Mouse (Mus musculus) embryonic facial prominence, embryonic 12.5 days (tissue): ENCODE results near the gene Atrnl1. TPM values are rescaled to one million over a fixed set of nuclear protein-coding genes. Genes with fewer than 3 reads are reported as not detected.

ENCODE experiments used
- ATAC-seq: fragments of 200-750 bp; cut with Nextera tagmentation; 2 replicates; pipeline ENCODE4 v1.8.0; 2017; ENCODE audit not compliant: insufficient number of reproducible peaks, insufficient read depth, low FRiP score, low TSS enrichment
- H3K27ac ChIP-seq: fragments of 300-500 bp; sonication (generic); 2 replicates; pipeline ENCODE4 v1.5.1; 2016; ENCODE audit warnings: mild to moderate bottlenecking
- H3K27me3 ChIP-seq: fragments of 300-500 bp; sonication (generic); 2 replicates; pipeline ENCODE4 v1.6.1; 2016; ENCODE audit warnings: mild to moderate bottlenecking, moderate library complexity
- H3K36me3 ChIP-seq: fragments of 300-500 bp; sonication (generic); 2 replicates; pipeline ENCODE4 v1.6.1; 2016; ENCODE audit warnings: mild to moderate bottlenecking
- H3K4me1 ChIP-seq: fragments of 300-500 bp; sonication (generic); 2 replicates; pipeline ENCODE4 v1.6.1; 2016
- H3K4me2 ChIP-seq: fragments of 300-500 bp; sonication (generic); replicated peaks from 2 replicates; pipeline ENCODE4 v1.6.1; 2016; ENCODE audit warnings: mild to moderate bottlenecking, moderate library complexity
- H3K4me3 ChIP-seq: fragments of 300-500 bp; sonication (generic); 2 replicates; pipeline ENCODE4 v1.5.1; 2016; ENCODE audit warnings: mild to moderate bottlenecking
- H3K9ac ChIP-seq: fragments of 300-500 bp; sonication (generic); 2 replicates; pipeline ENCODE4 v1.6.1; 2016; ENCODE audit warnings: mild to moderate bottlenecking, moderate library complexity
- H3K9me3 ChIP-seq: fragments of 300-500 bp; sonication (generic); 2 replicates; pipeline ENCODE4 v1.6.1; 2016; ENCODE audit warnings: mild to moderate bottlenecking, moderate library complexity
- WGBS: fragments of 180-500 bp; shearing (Covaris S2); methylation state at CpG from one replicate; pipeline ENCODE4 v1.1.7; 2016; 5-methylcytosine and 5-hydroxymethylcytosine counted together
- polyA plus RNA-seq: library from polyadenylated mRNA; unstranded; fragments of >200 nt; fragmentation: Nextera tagmentation; extraction: Ambion mirVana; gene quantifications from 2 replicates; pipeline ENCODE4 v1.2.1, GENCODE M21; 2016

Atrnl1 gene
- 11.4 and 12.8 TPM in 2 replicates for polyA plus RNA-seq

DNA sequence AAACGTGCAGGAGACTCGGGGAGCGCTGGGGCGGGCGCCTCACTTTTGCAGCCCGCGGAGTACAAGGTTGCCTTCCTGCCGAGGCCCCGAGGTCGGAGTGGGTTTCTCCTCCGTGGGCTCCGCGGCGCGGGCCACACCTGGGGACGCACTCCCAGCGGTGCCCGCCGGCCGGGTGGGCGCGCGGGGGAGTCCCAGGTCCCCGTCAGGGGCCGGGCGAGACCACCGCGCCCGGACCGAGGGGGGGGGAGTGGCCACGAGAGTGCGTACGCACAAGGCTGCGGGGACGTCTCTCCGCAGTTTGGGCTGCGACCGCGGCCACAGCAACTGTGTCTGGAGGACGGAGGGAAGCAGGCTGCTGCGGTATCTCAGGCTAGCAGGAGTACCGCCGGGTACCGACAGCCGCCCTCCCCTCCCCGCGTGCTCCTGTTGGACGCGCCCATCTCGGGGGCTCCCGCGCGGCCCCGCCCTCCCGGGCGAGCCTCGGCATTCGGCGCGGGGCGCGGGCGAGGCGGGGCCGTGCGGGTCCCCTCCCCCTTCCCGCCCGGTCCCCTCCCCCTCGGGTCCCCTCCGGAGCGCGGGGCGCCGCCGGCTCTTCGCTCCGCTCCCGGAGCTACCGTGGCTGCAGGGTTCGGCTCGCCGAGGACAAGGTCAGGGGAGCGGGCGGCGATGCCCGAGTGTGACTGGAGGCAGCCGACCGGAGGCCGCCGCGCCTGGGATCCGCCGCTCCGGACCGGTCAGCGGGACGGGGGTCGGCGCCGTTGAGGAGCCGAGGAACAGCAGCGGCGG lies at the start of gene Atrnl1:
Gene Atrnl1, plus strand, starts transcription at position 559 of the 786 bp plus-strand sequence.
- H3K9me3 ChIP-seq: no peaks in the 10 kb centered on the region
- peak within 1 kb of the TSS; percentile 96 for H3K27ac ChIP-seq
- peak within 1 kb of the TSS; percentile 96 for H3K9ac ChIP-seq
- H3K27me3 ChIP-seq: no peaks in the 10 kb centered on the region
- H3K4me2 ChIP-seq: peak within 1 kb of the TSS; percentile 81
- peak within 1 kb of the TSS; percentile 96 for H3K4me3 ChIP-seq
- ATAC-seq: peak; percentile 88
- under 1% methylated on average over 84 of the region's 103 CpGs for WGBS
- H3K36me3 ChIP-seq: no peaks in the 10 kb centered on the region
- H3K4me1 ChIP-seq: peaks cover 13% of the 10 kb centered on the region; the same call in 1 of the 2 replicates

DNA sequence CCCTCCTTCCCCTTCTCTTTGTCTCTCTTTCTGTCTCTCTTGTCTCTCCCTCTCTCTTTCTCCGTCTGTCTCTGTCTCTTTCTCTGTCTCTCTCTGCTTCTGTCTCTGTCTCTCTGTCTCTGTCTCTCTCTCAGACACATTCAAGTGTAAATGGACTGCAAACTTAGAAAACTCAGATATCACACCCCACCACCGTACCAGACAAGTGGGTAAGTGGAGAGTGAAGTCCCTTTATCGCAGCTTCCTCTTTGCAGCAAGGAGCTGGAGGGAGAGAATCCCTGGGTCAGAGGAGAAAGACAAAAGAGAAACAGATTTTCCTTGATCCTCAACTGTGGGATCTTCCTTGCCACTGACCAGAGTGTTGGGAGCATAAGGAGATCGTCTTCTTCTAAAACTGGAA lies 49.3 kb upstream of the Atrnl1 start:
- Histone ChIP-seq H3K4me3 (no peak overlapping the region), H3K36me3 (no peaks in the 10 kb centered on the region), H3K4me1 (0 out of 2 replicates have a peak, but pooled peaks cover 4% of the 10 kb centered on the region), H3K27ac (no peak overlapping the region), H3K9ac (no peak overlapping the region), H3K9me3 (no peaks in the 10 kb centered on the region), H3K27me3 (no peaks in the 10 kb centered on the region), H3K4me2 (no peak overlapping the region)
- 72% methylated on average over 4 of the region's 4 CpGs for WGBS
- no peak for ATAC-seq

DNA sequence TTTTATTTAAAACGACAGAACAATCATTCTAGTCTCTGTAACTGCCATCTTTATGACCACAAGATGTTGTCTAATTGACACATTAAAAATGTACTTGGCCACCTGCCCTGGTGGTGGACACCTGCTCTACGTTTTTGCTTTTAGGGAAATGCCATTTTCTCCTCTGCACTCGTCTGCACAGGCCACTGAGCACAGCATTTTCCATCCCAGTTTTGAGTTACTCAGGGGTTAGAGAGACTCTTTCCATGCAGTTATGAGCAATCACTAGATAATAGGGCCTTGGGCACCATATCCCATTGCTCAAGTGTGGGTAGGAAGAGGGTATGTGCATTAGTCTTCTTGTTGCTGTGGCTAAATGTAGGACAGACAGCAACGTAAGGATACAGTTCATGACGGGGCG lies 41.8 kb upstream of the Atrnl1 start:
- ATAC-seq: no peak
- H3K4me3 ChIP-seq: no peak overlapping the region
- H3K27me3 ChIP-seq: no peaks in the 10 kb centered on the region
- WGBS: 81% methylated on average over 6 of the region's 6 CpGs
- H3K9ac ChIP-seq: no peak overlapping the region
- no peaks in the 10 kb centered on the region for H3K36me3 ChIP-seq
- H3K27ac ChIP-seq: no peak overlapping the region
- no peak overlapping the region for H3K4me2 ChIP-seq
- H3K4me1 ChIP-seq: no peaks in the 10 kb centered on the region
- no peaks in the 10 kb centered on the region for H3K9me3 ChIP-seq

DNA sequence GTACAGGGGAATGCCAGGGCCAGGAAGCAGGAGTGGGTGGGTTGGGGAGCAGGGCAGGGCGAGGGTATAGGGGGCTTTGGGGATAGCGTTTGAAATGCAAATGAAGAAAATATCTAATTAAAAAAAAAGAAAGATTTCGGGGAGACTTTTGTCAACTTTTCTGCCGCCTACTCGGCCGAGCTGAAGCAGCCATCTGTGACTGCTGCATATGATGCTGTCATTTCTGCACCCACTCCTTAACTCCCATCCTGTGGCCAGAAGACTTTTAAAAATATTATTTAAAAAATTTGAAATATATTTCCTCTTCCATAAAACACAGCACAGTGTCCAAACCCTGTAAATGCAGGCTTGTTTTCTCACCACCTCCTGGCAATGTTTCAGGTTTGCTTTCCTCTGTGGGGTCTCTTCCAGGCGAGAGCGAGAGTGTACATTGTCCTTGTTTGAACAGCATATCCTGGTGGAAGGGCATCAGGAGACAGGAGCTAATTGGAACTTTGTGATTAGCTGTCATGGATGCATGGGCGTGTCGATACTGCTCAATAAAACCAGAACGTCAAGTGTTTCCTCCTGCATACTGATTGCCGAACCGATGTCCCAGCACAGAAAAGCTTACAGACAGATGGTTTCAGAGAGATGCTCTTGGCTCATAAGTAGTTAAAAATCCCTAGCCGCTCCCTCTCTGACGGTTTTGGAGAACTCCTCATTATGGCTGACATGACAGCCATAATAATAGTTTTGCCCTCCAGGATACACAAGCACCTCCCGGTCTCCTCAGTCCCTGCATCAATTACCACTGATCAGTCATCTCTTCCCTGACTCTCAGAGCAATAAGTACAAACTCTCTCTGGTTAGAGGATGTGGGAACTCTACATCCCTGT lies 38.2 kb upstream of the Atrnl1 start:
- Histone ChIP-seq H3K4me1 (peaks cover 9% of the 10 kb centered on the region; the same call in 1 of the 2 replicates), H3K9ac (no peak overlapping the region), H3K27ac (no peak overlapping the region), H3K4me2 (no peak overlapping the region), H3K36me3 (no peaks in the 10 kb centered on the region), H3K9me3 (no peaks in the 10 kb centered on the region), H3K27me3 (no peaks in the 10 kb centered on the region), H3K4me3 (no peak overlapping the region)
- WGBS: 72% methylated on average over 16 of the region's 16 CpGs
- ATAC-seq: no peak

DNA sequence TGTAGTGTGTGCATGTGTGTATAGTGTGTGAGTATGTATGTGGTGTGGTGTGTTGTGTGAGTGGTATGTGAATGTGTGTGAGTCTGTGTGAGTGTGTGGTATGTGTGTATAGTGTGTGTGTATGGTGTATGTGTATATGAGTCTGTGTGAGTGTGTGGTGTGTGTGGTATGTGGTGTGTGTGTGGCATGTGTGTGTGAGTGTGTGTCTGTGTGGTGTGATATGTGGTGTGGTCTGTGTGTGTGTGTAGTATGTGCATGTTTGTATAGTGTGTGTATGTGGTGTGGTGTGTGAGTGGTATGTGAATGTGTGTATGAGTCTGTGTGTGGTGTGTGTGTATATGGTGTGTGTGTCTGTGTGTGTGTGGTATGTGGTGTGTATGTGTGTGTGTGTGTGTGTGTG lies 37.4 kb upstream of the Atrnl1 start:
- 0 out of 2 replicates have a peak, but pooled peaks have one; percentile 60 for ATAC-seq
- Histone ChIP-seq H3K4me3 (no peak overlapping the region), H3K36me3 (no peaks in the 10 kb centered on the region), H3K4me2 (no peak overlapping the region), H3K9me3 (no peaks in the 10 kb centered on the region), H3K27me3 (no peaks in the 10 kb centered on the region), H3K4me1 (peaks cover 9% of the 10 kb centered on the region; the same call in 1 of the 2 replicates), H3K9ac (no peak overlapping the region), H3K27ac (no peak overlapping the region)

DNA sequence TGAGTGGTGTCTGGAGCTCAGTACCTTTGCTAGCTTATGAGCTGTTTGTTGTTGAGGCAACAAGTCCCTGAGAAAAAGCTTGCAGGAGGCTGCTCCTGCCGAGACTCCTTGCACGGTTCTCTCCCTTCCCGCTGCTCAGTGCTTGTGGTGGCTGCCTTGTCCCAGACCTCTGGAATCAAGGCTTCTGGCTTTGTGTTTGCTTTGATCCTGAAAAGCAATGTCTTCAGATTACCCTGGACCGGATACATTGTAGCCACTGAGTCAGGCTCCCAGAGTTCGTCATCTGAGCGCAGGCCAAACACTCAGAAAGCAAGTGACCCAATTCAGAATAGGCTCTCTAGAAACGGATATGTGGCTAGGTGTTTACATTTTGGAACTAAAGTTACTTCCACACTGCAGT lies 35.8 kb upstream of the Atrnl1 start:
- no peak overlapping the region for H3K4me3 ChIP-seq
- H3K4me2 ChIP-seq: no peak overlapping the region
- no peaks in the 10 kb centered on the region for H3K27me3 ChIP-seq
- 75% methylated on average over 7 of the region's 7 CpGs for WGBS
- no peak for ATAC-seq
- no peak overlapping the region for H3K27ac ChIP-seq
- H3K9me3 ChIP-seq: no peaks in the 10 kb centered on the region
- no peak overlapping the region for H3K9ac ChIP-seq
- peaks cover 9% of the 10 kb centered on the region; the same call in 1 of the 2 replicates for H3K4me1 ChIP-seq
- H3K36me3 ChIP-seq: no peaks in the 10 kb centered on the region

DNA sequence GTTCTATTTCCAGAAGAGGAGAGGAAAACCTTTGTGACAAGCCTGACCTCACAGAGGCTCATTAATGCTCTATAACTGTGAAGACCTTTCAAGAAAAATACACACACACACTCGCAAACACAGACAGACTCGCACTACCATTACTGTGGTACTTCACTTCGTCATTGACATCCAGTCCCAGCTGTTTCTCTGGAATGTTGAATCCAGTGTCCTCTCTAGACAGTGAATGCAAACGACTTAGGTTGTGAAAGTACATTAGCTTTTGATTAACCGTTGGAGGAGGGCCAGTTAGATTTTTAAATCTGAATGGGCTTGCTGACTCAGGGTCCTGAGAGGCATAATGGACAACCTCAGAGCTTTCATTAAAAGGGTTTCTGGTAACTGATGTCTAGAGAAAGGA lies 34.0 kb upstream of the Atrnl1 start:
- ATAC-seq: no peak
- Histone ChIP-seq H3K4me1 (peaks cover 9% of the 10 kb centered on the region; the same call in 1 of the 2 replicates), H3K27ac (no peak overlapping the region), H3K9me3 (no peaks in the 10 kb centered on the region), H3K27me3 (no peaks in the 10 kb centered on the region), H3K4me3 (no peak overlapping the region), H3K9ac (no peak overlapping the region), H3K4me2 (no peak overlapping the region), H3K36me3 (no peaks in the 10 kb centered on the region)
- 32% methylated on average over 5 of the region's 5 CpGs for WGBS

DNA sequence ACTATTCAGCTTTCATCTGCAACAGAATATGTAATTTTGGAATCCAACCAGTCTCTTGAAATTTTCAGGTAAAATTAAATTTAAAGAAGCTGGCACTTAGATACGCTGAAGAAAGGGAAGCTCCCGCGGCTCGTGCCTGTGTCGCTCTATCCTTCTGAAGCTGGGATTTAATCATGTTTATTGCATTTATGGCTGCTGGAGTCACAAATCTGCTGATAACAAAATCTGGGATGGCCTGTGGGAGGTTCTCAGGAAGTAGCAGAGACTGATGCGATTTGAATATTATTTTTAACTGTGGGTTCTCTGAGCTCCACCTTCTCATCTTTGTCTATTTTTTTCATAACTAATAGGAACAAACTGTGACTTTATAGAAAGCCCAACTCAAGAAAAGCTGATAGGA lies 33.6 kb upstream of the Atrnl1 start:
- no peak overlapping the region for H3K9ac ChIP-seq
- H3K36me3 ChIP-seq: no peaks in the 10 kb centered on the region
- H3K4me1 ChIP-seq: peaks cover 9% of the 10 kb centered on the region; the same call in 1 of the 2 replicates

DNA sequence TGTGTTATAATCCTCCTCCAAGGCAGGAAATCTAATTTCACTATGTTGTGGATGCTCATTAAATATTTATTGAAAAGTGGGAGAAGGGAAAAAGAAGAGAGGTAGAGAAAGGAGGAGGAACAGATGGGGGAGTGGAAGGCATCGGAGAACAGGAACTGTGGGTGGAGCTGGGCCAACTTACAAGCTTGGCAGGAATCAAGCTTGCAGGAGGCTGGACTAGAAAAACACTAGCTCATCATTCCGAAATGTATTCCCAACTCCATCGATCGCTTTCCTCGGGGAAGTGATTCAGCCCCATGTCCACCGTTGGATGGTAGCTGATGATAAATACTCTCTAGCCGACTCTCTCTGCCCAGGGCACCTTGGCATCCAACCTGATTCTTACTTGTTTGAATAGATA lies 29.9 kb upstream of the Atrnl1 start:
- 84% methylated on average over 7 of the region's 7 CpGs for WGBS
- Histone ChIP-seq H3K36me3 (no peaks in the 10 kb centered on the region), H3K4me3 (no peak overlapping the region), H3K27me3 (no peaks in the 10 kb centered on the region), H3K9ac (no peak overlapping the region), H3K9me3 (no peaks in the 10 kb centered on the region), H3K4me1 (peaks cover 12% of the 10 kb centered on the region; the same call in 1 of the 2 replicates), H3K4me2 (no peak overlapping the region), H3K27ac (no peak overlapping the region)
- ATAC-seq: no peak

More for the DNA sequence above, 33.6 kb upstream of the Atrnl1 start:
- Histone ChIP-seq H3K9me3 (no peaks in the 10 kb centered on the region), H3K27me3 (no peaks in the 10 kb centered on the region), H3K27ac (no peak overlapping the region), H3K4me2 (no peak overlapping the region), H3K4me3 (no peak overlapping the region)
- WGBS: 80% methylated on average over 6 of the region's 6 CpGs
- no peak for ATAC-seq

DNA sequence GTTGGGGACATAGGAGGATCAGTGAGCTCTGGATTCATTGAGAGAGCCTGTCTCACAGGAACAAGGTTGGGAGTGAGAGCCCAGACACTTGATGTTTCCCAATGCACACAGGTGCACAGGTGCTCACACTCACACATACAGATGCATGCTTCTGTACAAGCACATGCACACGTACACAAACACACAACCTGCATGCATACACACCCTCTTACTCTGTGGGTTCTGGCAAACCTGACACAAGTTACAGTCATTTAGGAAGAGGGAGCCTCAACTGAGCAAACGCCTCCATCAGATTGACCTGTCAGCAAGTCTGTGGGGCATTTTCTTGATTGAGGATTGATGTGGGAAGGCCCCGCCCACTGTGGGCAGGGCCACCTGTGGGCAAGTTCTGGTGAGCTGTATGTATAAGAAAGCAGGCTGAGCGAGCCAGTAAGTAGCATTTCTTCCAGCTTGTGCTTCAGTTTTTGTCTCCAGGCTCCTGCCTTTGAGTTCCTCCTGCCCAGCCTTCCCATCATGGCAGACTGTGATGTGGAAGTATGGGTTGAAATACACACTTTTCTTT lies 25.5 kb upstream of the Atrnl1 start:
- Histone ChIP-seq H3K27ac (no peak overlapping the region), H3K4me3 (no peak overlapping the region), H3K4me1 (peaks cover 14% of the 10 kb centered on the region; the same call in 1 of the 2 replicates), H3K9me3 (no peaks in the 10 kb centered on the region), H3K9ac (no peak overlapping the region), H3K27me3 (no peaks in the 10 kb centered on the region), H3K36me3 (no peaks in the 10 kb centered on the region), H3K4me2 (no peak overlapping the region)
- WGBS: 55% methylated on average over 4 of the region's 4 CpGs
- ATAC-seq: no peak

DNA sequence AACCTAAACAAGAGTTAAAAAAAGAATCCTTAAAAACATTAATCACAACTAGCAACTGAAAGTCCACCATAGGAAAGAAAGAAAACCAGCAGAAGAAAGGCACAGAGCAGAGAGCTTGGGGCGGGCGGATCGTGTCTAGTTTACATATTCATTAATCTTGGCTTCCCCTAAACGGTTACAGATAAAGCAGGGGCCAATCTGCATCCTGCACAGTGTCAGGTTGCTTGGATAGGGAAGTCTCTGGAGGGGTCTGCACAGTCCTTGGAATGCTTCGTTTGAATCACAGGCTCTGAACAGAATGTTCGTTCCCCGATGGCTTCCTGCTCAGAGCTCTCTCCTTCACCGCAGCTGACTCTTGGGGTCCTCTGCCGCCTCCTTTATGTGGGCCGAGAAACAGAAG lies 24.7 kb upstream of the Atrnl1 start:
- peak overlapping the region; percentile 20; the same call in 1 of the 2 replicates for H3K4me2 ChIP-seq
- peak; percentile 82; the same call in 1 of the 2 replicates for ATAC-seq
- peak overlapping the region; percentile 51; the same call in 1 of the 2 replicates for H3K27ac ChIP-seq
- H3K4me3 ChIP-seq: no peak overlapping the region
- WGBS: 16% methylated on average over 10 of the region's 10 CpGs
- peaks cover 14% of the 10 kb centered on the region; the same call in 1 of the 2 replicates for H3K4me1 ChIP-seq
- H3K9ac ChIP-seq: no peak overlapping the region
- no peaks in the 10 kb centered on the region for H3K36me3 ChIP-seq
- no peaks in the 10 kb centered on the region for H3K27me3 ChIP-seq
- H3K9me3 ChIP-seq: no peaks in the 10 kb centered on the region
